Mouse (Mus musculus): ENCODE measurements around the gene Csgalnact2.
A peak's percentile ranks its signal among the peaks of the same experiment; 100 is the strongest.

Csgalnact2 gene

GRCm38 (mm10) chr6:118071013-118071350, 68.0 kb downstream of the Csgalnact2 start:
- peak; percentile 57 for DNase-seq

- DNase-seq = peak; percentile 89
These were observed 68.5 kb downstream of the Csgalnact2 start for GRCm38 (mm10) chr6:118070321-118071012.

DNA sequence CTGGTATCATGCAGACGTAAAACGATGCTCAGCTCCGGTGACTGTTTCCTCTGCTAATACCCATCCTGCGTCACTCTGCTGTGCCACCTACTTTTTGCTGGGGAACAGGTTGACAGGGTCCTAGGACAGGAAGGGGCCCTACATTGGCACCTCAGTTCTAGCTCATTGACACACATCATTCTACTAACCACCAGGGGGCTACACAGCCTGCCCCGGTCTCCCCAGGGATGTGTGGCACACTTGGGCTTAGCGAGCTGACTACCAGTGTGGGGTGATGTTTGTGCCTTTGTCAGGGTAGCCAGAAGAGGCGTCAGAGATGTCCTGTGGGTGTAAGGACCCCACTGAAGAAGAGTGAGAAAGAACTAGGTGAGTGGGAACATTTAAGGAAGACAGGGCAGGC, 71.2 kb downstream of the Csgalnact2 start:
- no peak for DNase-seq

GRCm38 (mm10) chr6:118066199-118067081, 72.5 kb downstream of the Csgalnact2 start:
- peak; percentile 75 for DNase-seq

DNA sequence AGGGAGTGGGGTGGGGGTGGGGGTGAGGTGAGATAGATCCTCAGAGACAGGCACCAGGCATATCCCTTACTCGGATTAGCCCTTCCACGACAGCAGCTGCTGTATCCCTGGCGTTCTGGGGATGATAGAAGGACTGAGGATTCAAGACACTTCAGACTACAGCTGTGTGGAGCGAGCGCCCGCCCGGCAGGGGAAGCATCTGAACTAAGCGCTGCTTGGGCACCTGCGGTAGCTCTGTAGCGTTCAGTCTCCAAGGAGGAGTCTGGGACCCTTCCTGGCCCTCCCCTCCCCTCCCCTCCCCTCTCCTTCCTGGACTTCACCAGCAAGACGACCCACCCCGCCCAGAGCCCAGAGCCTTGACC, 73.1 kb downstream of the Csgalnact2 start:
- DNase-seq = no peak

DNA sequence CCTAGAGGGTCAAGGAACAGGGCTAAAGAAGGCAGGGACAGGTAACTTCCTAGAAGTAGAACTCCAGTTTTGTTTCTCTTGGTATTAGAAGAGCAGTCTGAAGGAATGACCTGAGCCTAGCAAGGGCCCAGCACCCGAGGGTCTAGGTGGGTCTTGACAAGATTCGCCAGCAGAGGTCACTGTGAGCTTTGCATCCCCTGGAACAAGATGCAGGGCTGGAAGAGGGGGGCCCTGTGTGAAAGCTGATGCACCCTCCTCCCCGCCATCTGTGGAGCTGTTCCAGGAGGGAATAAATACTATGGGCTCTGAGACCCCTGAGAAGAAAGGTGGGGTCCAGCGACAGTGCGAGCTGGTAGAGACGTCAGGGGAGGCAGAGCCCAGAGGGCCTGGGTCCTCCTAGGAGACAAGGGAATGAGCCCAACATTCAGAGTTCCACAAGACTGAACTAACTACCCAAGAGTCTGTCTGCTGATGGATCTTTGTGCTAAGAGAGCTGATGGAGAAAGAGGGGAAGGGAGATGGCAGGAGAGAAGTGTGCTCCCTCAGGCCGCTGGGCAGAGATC, 73.9 kb downstream of the Csgalnact2 start:
- peak; percentile 86 for DNase-seq

DNA sequence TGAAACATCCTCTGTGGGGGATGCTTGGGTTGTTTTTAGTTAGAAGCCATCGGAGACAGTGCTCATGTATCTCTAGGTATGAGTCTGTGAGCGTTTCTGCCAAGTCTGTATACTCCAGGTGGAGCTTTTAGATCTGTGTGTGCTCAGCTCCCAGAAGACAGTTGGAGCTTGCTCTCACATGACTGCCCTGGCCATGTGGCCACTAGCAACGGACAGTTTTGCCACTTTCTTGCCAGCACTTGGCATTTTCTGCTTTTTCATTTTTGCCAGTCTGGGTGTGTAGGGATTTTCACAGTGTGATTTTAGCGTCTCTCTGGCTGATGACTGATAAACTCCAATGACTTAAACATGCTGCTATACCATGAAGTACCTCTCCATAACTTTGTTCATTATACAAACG, 75.7 kb downstream of the Csgalnact2 start:
- peak; percentile 72 for DNase-seq

DNA sequence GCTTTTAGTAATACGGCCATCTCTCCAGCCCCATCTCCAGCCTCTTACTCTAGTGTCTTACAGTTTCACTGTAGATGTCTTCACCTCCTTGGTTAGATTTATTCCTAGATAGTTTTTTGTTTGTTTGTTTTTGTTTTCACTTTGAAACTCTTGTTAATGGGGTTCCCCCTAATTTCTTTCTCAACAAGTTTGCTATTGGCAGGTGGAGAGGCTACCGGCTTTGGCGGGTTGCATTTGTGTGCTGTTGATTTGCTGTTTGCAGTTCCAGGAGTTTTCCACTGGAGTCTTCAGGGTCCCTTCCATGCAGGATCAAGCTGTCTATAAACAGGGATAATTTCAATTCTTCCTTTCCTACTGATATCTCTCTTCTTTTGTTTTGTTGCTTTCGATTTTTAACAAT, 77.7 kb downstream of the Csgalnact2 start:
- DNase-seq = no peak

All from cerebellum, adult 9-10 months (tissue).